Mouse (Mus musculus) right cerebral cortex, adult 18-20 months (tissue): ENCODE measurements around the gene Mrpl22.
"Not testable (repeated sequence)": the region's sequence is repeated elsewhere in the genome, so short reads cannot be mapped to it uniquely, and the experiment has no call there.

Experiments used
- DNase-seq: peaks from one replicate; pipeline ENCODE4 v3.0.0; 2022; ENCODE audit warnings: mixed read lengths

Mrpl22 gene

DNA sequence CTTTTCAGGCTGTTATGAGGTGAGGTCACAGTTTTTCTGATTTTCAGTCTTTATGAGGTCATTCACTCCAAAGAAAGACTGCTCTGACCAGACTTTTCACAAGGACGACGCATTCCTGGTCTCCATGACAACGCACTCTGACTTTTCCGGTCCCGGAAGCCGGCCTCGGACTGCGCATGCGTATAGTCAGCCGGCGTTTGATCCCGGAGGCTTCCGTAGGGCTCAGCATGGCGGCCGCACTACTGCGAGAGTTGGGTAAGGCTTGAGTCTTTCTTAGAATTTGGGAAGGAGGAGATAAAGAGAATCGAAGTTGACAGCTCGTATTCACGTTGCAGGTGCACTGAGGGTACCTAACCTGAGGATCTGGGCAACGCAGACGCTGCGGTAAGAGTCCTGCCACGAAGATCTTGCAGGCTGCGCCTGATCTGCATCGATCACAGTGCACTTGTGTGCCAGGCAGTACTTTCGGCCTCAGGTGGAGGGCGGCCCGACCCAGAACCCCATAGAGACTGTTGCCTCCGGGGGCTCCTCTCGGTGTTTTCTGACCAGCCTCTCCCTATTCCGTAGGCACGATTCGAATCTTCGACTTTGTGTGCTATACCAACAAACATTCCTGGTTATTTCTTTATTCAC lies at the start of gene Mrpl22:
Mrpl22 (plus strand) TSS at position 203 of the 633 bp plus-strand sequence.
- DNase-seq = peak; percentile 96

DNA sequence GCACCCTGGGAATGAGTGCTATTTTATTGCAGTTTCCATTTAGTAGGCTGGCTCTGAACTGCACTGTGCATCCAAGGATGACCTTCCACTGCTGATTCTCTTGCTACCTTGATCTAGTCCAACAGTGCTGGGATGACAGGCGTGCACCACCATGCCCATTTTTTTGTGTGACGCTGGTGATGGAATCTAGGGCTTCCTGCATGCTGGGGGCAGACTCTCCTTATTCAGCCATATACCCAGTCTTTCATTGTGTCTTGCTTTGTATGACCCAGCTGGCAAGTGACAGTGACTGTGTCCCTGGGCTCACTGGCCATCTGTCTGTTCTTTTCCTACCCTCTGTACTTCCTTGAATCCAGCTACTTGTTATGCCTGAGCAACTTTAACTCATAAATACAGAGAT lies 47.8 kb upstream of the Mrpl22 start:
- no peak for DNase-seq

DNA sequence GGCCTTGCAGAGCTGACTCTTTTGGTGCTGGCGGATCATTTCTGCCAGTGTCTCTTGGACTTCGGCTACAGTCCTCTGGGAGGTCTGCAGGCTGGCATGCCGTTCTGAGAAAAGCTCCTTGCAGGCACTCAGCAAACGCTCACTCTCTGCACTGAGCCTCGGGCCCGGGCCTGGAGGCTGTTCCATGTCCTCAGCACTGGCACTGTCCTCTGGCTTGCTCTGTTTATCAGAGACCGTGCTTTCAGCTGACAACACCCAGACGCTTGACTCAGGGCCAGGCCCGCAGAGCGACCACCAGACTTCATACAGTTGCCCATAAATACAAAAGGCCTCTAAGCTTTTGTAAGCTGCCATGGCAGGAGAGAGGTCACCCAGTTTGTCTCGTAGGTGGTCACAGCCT lies 46.4 kb upstream of the Mrpl22 start:
- no peak for DNase-seq

DNA sequence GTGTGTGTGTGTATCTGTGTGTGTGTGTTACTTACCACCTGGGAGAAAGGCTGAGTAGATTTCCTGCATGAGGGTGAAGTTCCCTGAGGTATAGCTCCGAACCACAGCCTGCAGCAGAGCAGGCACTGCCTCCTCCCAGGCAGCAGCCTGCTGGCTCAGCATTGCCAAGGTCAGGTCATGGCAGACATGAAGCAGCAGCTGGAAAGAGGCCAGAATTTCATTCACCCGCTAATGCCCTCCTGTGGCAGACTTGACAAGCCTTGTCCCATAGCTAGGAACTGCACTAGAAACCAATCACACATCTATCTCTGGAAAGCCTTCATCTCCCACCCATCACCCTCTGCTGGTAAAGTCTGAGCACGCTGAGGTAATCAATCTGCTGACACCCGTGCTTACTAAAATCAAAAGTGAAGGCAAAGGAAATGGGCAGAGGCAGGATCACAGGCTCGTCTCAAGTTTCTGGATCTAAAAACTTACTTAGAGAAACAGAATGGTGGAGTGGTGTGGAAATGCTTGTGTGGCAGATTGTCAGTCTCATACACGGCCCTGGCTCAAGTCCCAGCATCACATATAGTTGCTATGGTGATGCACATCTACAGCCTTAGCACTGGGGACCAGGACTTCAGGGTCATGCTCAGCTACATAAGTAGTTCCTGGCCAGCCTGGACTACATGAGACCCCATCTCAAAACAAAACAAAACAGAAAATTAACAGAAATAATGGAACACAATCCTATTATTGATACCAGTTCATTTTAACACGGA lies 44.9 kb upstream of the Mrpl22 start:
- peak; percentile 21 for DNase-seq

DNA sequence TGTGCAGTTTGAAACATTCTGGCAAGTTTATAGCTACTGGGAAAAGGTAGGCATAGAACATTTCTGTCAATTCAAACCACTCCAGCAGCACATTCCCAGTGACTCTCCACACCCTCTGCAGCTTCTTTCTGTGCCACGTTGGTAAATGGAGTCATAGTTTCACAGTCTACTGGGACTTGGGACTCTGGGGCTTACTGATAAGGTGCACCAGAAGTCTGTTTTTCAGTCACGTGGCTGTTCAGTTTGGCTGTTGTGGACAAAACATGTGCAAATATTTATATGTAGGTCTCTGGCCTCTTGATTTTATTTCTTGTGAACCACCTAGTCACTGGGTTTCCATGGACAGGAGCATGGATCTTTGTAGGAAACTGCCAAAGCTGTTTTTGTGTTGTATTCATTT lies 43.9 kb upstream of the Mrpl22 start:
- DNase-seq = no peak

DNA sequence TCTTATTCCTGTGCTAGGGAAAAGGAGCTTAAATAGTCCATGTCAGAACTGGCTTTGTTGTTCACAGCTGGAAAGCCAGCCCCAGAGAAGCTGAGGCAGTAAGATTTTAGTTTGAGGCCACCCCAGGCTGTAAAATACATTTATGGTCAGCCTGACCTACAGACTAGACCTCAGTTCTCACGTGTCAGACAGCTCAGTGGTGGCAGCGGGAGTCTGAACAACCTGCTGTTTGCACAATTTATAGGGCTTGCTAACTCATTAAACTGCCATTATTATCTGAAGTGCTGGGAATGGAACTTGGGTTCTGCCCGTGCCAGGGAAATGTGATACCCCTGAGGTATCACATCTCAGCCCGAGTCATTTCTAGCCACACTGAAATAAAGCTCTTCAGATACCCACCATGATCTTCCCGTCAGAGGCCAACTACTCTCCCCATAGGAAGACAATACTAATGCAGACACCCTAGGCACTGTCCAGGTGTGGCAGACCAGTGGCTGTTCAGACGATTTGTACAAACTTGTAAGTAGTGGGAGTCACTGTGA lies 42.1 kb upstream of the Mrpl22 start:
- DNase-seq = no peak

DNA sequence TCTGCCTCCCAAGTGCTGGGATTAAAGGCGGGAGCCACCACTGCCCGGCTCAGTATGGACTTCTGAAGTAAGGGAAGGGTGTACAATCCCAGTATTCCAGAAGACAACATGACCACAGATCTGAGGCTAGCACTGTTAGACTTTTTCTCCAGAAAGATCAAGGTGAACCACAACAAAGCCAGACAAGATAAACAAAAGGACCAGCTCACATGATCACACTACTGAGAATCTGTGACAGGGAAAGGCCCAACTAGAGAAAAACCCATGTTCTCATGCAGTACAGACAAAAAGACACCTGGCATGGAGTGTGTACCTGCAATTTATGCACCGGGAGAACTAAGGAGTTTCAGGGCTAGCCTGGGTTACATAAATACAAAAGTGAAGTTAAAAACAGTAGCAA lies 39.4 kb upstream of the Mrpl22 start:
- no peak for DNase-seq

DNA sequence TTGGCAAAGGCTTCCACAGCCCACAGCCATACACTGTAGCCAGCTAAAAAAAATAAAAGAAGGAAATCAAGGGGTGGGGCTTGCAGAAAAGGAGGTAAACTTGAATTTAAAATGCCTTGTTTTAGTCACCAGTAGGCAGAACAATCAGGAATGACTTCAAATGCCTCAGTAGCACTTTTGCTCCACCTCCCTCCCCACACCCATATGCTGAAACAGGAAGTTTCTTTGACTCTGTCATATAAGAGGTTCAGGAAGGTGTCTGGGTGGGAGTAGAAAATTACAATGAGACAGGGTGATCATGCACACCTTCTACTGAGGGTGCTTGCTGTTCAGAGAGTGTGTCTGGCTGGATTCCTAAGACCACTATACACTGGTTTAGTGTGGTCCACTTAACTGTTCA lies 36.6 kb upstream of the Mrpl22 start:
- no peak for DNase-seq

DNA sequence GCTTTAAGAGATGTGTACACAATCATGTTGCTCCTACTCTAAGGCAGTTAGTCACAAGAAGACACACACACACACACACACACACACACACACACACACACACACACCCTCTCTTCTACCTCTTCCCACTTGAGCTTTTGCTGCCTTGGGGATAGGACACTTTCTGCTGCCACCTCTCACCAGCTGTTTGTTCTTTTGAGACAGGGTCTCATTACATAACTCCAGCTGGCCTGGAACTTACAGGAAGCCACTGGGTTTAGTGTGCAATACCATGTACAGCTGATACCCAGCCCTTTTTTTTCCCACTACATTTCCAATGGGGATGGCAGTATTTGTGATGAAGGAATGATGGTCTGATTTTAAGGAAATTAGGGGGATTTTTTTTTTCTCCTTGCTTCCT lies 36.2 kb upstream of the Mrpl22 start:
- no peak for DNase-seq

DNA sequence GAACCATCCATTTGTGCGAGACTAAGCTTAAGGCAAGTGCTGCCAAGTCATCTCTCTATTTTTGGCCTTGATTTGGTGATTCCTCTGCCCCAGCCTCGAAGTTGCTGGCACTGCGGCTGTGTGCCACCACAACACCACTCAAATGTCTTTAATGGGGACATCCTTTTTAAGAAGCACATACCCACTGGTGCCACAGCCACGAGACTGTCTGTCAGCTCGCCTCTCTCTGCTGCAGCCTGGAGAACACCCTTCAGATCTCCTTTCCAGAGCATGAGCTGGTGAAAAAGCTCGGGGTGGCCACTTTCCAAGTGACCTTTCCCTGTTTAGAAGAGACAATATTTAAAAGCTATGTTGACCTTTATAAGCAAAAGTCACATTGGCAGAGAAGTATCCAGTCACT lies 34.8 kb upstream of the Mrpl22 start:
- no peak for DNase-seq

DNA sequence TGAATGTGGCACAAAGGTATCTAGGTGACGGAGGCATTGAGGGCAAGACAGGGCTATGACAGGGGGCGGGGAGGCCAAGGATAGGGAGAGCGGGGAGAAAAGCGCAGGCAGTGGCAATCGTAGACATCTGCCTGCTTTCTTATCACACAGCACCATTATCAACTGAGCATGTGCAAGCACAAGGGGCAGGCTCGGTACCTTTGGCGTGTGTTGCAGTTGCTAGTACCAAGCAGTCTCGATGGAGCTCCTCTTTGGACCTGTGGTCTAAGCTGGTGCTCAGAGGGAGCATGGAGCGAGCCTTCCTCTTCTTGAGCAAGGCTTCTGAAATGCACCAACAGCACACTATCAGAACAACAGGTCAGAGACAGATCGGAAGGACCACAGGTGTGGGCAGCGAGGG lies 32.6 kb upstream of the Mrpl22 start:
- DNase-seq = no peak

DNA sequence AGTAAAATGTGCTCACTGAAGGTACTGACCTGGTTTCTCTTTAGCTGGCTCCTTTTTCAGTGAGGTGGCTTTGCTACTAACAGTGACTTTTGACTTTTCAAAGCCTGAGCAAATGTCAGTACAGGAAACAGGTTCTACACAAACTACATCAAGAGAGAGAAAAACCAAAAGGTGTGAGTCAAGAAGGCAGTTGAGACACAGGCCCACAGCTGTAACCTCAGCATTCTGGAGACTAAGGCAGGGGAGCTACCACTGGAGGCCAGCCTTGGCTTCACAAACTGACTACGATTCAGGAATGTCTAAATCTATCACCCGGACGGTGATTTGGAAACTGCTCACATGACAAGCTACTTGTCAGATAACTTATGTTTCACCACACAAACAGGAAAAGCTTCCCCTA lies 32.0 kb upstream of the Mrpl22 start:
- DNase-seq = no peak

DNA sequence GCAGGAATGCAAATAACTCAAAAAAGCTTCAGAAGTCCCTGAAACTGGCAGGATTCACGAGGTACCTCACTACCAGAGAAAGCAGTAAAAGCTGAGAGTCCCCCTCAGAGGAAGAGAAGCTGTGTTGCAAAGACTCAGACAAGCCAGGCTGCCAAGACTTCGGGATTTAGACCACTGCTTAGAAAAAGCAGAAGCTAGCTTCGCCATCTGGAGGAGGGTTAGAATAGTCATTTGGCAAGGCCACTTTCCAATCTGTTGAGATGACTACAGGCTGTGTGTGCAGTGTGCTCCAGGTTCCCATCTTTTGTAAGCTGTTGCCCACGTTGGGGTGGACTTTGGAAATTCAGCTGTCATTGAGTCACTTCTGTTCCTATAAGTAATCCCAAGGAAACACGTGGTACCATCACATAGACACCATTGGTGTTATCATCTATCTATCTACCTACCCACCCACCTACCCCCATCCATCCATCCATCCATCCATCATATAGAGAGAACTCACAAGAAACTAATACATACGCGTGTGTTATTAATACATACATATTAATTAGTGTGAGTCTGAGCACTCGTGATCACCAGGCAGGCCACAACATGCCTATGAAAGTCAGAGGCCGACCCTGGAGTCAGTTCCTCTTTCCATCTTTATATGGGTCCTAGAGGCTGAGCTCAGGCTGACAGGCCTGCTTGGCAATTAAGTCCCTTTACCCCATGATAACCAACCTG lies 27.6 kb upstream of the Mrpl22 start:
- DNase-seq = peak; percentile 55

DNA sequence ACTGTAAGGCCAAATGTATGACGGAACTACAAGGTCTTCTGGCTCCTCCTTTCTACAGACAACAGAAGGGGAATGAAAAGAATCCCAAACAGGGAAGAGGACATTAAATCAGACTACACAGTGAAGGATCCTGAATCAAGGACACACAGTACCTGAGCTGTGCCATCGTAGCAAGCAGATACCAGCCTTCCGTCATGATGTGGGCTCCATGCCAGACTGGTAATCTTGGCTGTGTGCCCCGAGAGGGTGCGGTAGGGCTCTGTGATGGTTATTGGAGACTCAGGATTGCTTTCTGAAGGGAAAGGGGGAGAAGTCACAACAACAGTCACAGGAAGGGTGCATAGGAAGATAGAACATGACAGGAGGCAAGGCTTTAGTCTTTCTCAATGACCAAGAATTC lies 25.2 kb upstream of the Mrpl22 start:
- no peak for DNase-seq

DNA sequence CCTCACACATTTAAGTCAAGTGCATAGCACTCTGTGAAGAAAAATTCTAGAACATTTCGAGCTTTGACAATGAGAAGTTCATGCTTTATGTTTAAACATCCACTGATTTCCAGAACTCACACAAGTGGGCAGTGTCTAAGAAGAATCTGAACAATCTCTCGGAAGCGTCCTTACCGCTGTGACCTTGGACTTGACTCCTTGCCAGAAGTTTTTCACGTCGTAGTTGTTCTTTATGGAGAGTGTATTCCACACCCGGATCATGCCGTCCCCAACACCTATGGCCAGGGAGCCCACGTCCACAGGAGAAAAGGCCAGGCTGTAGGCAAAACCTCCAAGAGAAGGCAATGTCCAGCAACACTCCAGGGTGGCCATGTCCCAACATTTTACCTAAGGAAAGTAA lies 16.0 kb upstream of the Mrpl22 start:
- no peak for DNase-seq

DNA sequence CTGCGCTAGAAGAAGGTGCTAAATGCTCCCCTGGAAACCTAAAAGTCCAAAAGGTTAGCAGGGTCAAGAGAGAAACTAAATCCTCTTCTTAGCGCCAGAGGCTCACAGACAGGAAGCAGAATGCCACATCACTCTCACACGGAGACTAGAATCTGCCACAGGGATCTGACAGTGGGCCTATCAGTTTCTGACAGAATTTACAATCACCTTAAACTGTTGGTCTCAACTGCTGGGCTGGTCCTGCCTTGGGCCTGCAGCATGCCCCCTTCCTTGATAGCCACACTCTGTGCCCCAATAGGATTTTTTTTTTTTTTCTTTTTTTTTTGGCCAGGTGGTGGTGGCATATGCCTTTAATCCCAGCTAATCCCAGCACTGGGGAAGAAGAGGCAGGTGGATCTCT lies 14.6 kb upstream of the Mrpl22 start:
- no peak for DNase-seq

DNA sequence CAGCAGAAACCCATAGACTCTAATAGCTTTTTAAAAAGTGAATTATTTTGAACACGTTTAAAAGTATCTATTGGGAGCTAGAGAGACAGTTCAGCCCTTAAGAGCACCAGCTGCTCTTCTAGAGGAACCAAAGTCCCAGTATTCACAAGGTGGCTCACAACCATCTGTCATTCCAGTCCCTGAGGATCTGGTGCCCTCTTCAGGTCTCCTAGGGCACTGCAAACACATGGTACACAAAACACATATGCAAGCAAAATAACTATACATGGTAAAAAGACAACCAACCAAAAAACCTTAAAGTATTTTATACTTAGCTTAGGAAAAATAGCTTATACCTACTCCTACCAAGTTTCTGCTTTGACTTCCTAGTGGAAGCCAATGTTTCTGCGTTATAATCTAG lies 6.4 kb upstream of the Mrpl22 start:
- no peak for DNase-seq

DNA sequence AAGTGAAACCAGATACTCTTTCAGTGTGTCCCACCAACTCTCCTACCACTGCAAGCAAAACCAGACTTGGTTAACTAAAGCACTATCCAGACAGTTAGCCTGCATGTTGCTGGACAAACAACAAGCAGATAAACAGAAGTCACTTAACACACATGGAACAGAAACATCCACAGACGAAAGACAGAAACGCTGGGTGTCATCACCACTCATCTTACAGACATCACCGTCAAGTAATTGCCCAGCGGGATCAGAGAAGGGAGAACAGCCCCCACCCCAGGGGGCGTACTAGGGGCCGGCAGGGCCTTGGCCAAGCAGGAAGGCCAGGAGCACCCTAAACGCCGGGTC lies 3.7 kb upstream of the Mrpl22 start:
- no peak for DNase-seq

DNA sequence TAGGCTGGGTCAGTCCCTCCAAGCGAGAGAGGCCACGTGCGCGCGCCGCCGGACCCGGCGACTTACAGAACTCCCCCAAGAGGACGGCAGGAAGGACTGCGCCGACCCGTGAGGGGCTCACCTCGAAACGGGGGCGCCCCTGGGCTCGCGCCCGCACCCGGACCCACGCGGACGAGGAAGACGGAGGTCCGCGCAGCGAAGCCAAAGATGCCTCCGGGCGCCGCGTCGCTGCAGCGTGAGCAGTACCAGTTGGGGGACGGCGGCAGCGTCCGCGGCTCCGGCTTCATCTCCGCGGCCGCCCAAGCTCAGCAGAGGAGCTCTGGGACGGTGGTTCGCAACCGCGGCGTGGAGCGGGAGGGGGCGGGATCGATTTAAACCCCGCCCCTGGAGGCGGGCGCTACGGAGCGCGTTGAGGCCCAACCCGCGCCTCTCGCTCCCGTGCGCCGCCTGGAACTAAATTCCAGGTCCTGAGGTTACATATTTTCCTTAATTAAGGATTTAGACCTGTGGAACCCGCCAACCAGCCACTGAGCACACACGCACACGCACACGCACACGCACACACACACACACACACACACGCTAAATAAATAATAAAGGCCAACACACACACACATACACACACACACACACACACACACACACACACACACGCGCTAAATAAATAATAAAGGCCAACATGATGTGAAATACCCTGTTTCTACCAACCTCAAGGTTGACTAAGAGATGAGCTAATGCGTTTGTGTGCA lies 3.1 kb upstream of the Mrpl22 start, which contains the start of gene Gemin5:
Gemin5 (minus strand) TSS at position 373 of the 749 bp plus-strand sequence.
- DNase-seq = peak; percentile 89

DNA sequence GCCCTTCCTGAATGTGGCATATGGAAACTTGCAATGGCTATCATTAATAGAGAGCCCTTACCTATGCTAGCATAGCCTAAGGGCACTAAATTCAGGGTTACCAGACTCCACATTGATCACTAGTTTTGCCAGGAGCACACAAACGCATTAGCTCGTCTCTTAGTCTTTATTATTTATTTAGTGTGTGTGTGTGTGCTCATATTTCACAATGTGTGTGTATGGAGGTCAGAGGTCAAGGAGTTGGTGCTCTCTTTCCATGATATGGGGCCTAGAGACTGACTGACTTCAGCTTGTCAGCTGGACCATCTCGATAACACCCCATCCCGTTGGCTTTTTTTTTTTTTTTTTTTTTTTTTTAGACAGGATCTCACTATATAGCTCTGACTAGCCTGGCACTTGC lies 1.8 kb upstream of the Mrpl22 start:
- no peak for DNase-seq

DNA sequence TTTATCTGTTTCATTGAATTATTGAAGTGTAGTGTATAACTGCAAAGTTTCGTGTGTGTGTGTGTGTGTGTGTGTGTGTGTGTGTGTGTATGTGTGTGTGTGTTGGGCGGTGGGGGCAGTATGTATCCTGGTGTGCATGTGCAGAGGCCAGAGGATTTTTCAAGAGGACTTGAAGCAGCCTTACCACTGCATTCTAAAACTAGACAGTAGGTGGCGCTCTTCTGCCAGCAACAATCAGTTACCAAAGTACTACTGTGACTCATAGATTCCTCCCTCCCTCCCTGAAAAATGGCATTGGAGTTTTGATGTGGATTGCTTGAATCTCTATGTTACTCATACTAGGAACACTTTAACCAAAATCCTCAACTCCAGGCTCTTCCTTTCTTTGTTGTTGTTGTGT lies 8.1 kb downstream of the Mrpl22 start:
- DNase-seq = peak; percentile 88

DNA sequence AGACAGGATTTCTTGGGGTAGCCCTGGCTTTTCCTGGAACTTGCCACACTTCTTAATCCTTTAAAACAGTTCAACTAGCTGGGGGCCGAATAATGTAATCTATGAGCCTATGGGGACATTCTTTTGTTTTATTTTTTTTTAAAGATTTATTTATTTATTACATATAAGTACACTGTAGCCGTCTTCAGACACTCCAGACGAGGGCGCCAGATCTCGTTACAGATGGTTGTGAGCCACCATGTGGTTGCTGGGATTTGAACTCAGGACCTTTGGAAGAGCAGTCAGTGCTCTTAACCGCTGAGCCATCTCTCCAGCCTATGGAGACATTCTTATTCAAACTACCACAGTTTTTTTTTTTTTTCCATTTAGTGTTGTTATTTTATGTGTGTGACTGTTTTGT lies 8.5 kb downstream of the Mrpl22 start:
- not testable (repeated sequence) for DNase-seq

DNA sequence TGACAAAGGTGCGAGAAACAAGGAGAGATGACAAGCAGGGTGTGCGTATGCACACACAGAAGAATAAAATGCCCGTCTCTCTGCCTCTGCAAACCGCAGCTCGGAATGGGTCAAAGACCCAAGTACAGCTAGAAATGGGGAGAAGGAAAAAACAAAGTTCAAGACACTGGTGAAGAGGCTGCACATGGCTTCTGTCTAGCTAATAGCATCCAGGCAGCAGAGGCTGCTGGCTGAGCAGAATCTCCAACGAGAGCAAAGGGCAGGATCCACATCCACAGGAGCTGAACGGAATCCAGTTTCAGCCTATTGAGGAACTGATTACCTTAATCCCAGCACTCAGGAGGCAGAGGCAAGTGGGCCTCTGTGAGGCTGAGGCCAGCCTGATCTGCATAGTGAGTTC lies 9.3 kb downstream of the Mrpl22 start:
- no peak for DNase-seq
